Mouse (Mus musculus): ENCODE data around the gene Gpha2. TPM values are rescaled to one million over a fixed set of nuclear protein-coding genes. Genes with fewer than 3 reads are reported as not detected.

Gpha2 gene
- polyA plus RNA-seq, 1 experiment = 0.22 TPM

DNA sequence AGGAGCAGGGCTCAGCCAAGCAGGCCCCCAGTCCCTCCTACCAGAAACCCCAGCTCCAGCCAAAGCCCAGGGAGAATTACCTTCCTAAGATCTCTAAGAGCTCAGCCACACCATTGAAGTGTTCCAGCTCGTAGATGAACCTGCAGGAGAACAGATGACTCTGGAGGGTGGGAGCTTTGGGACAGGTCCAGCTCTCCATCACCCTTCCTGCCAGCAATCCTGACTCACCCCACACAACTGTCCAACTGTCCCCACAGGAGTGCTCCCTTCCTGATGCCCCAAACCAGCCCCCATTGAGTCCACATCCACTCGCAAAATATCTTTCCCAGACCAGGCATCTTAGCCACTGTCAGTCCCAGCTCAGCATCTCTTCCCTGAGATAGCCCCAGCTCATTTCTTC, 4.9 kb downstream of the Gpha2 start:
- no peak for DNase-seq (ENCODE audit: low read depth)
- TF ChIP-seq POLR2A (IDR thresholded peaks at IDR 0.05; ENCODE audit: borderline replicate concordance, extremely low read depth, insufficient read depth, insufficient read length, poor library complexity, severe bottlenecking) (no peak), CTCF (IDR thresholded peaks at IDR 0.05; ENCODE audit: borderline replicate concordance, extremely low read depth, insufficient read depth, insufficient read length) (no peak)

DNA sequence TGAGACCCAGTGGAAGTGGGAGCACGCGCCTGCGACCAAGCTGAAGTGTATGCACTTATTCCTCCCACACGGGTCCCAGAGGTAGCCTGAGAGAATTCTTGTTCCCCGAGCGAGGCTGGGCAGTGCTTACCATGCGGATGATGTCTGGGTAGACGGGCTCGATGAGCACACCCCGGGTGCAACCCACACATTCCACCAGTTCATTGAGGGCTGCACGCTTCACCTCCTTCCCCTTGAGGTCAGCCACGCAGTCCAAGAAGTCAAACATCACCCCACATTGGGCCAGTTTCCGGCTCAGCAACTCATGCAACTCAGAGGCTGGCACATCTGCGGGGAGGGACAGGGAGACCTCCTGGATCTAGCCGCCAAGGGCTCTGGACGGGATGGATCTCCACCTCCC, 7.5 kb downstream of the Gpha2 start:
- DNase-seq (ENCODE audit: low read depth) = no peak
- no peak for TF ChIP-seq POLR2A (IDR thresholded peaks at IDR 0.05; ENCODE audit: borderline replicate concordance, extremely low read depth, insufficient read depth, insufficient read length, poor library complexity, severe bottlenecking)
- TF ChIP-seq CTCF (IDR thresholded peaks at IDR 0.05; ENCODE audit: borderline replicate concordance, extremely low read depth, insufficient read depth, insufficient read length) = no peak

DNA sequence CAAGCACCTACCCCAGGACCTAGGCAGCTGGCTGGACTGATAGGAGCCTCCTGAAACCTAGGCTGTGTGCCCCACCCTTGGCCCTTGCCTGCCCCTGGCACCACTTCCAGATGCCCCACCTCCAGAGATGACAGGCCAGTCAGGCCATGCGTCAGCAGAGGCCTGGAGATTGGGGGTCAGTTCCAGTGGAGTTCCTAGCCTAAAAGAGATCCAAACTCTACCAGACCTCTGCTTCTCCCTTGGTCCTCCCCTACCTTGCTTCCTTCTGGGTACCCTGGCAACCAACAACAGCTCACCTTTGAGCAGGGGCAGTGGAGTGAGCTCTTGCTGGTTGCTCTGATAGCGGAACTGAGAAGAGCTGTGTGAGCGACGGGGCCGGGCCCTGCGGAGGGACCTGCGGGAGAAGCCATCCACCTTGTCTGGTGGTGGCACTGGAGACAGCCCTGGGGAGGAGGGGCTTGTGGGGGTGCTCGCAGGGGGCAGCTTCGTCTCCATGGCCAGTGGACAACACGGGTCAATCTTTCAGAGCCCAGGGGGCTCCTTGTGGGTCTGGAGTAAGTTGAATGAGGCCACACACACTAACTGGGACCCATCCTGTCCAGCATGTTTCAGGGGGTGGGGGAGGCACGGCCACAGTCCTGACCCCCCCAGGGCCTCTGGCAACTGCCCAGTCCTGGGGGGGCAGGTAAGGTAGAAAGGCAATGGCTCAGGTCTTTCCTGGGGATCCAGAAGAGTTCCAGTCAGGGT, 8.3 kb downstream of the Gpha2 start:
- TF ChIP-seq CTCF (IDR thresholded peaks at IDR 0.05; ENCODE audit: borderline replicate concordance, extremely low read depth, insufficient read depth, insufficient read length) = no peak
- TF ChIP-seq POLR2A (IDR thresholded peaks at IDR 0.05; ENCODE audit: borderline replicate concordance, extremely low read depth, insufficient read depth, insufficient read length, poor library complexity, severe bottlenecking) = no peak
- no peak for DNase-seq (ENCODE audit: low read depth)

DNA sequence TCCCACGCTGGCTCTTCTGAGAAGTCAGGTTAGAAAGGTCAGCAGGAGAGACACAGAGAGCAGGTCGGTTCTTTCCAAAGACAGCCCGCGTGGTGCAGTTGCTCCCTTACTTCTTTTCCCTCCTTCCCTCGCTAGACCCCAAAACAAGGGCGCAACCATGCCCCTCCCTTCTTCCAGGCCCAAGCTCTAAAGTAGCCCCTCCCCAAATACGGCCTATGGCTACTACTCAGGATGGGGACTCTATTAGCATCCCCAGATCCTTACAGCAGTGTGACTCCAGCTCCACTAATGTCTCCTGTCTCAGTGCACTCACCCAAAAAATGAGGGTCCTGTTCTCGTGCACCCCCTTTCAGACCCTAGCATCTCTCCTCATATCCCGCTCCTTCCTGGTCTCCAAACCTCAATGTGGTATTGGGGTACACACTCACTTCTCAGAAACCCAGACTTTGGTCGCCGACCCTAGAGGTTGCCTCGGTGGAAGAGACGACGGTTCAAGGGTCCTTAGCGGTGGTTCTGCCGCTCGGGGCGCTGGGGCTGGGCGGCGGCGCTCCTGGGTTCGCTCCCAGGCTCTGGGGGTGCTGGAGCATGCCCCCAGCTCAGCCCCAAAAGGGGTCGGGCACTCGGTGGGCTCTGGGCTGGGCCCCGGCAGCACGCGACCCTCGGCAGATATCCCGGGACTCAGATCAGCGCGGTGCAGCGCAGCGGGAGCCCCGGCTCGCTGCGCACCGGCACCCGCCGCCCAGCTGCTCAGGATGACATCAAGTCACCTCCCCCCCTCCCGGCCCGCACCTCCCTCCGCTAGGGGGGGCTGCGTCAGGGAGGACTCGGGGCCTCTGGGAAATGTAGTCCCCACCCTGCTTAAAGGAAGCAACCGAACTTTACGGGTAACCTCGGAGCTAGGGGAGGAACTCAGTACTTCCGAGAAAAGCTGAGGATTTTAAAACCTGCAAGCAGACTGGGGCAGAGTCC, 9.2 kb downstream of the Gpha2 start, which contains the start of gene Ppp2r5b:
TSS of gene Ppp2r5b (minus strand) at position 789 of the 969 bp plus-strand sequence.
- DNase-seq (ENCODE audit: low read depth) = peak; percentile 97
- TF ChIP-seq CTCF (IDR thresholded peaks at IDR 0.05; ENCODE audit: borderline replicate concordance, extremely low read depth, insufficient read depth, insufficient read length) (peak; percentile 21; the same call in 1 of the 2 replicates), POLR2A (IDR thresholded peaks at IDR 0.05; ENCODE audit: borderline replicate concordance, extremely low read depth, insufficient read depth, insufficient read length, poor library complexity, severe bottlenecking) (peak; percentile 86)

DNA sequence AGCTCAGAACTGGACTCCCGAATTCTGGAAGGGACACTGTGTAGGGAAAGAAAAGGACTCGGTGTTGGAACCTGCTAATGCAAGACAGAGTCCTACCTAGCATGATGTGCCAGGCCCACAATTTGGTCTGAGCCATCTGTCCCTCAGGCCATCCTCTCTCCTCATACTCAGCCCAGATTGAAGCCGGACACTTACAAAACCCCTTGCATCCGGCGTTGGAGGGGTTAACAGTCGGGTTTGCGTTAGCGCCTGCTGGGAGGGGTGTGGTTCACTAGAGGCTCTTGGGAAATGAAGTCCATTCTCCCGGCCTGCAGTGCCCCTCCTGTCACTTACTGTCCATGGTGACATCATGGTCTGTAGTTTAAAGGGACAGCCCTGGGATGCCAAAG, 9.9 kb downstream of the Gpha2 start:
- TF ChIP-seq POLR2A (IDR thresholded peaks at IDR 0.05; ENCODE audit: borderline replicate concordance, extremely low read depth, insufficient read depth, insufficient read length, poor library complexity, severe bottlenecking) = no peak
- no peak for TF ChIP-seq CTCF (IDR thresholded peaks at IDR 0.05; ENCODE audit: borderline replicate concordance, extremely low read depth, insufficient read depth, insufficient read length)
- DNase-seq (ENCODE audit: low read depth) = peak; percentile 98

DNA sequence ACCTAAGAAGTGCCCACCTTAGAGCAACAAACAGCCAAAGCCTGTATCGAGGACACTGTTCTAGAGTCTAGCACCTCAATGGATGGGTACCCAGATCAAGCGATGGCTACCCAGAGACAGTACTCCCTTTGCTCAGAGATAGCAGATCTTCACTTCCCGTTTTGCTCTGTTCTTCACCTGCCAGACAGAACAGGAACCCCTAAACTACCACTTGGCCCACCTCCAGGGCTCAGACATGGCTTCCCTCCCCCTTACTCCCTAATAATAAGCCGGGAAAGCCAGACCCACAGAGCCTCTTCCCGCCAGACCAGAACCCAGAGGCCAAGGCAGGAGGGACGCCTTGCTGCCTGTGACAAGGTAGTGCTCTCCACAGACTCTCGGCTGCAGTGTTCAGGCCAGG, 10.7 kb downstream of the Gpha2 start:
- no peak for DNase-seq (ENCODE audit: low read depth)
- no peak for TF ChIP-seq CTCF (IDR thresholded peaks at IDR 0.05; ENCODE audit: borderline replicate concordance, extremely low read depth, insufficient read depth, insufficient read length)
- TF ChIP-seq POLR2A (IDR thresholded peaks at IDR 0.05; ENCODE audit: borderline replicate concordance, extremely low read depth, insufficient read depth, insufficient read length, poor library complexity, severe bottlenecking) = no peak

DNA sequence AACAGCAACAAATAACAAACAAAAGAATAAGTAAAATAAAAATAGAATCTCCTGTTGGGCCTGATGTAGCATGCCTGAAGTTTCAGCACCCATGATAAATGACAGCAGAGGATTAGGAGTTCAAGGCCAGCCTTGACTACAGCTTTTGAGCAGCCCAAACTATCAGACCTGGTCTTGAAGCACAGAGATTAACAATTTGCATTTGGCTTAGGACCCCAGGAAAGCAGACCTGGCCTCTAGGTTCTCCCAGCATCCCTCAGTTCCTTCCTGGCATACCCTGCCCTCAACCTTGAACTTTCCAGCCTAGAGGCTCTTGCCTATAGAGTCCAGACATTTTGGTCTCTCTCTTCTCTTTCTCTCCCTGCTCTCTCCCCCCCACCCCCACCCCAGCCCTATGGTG, 12.6 kb downstream of the Gpha2 start:
- TF ChIP-seq CTCF (IDR thresholded peaks at IDR 0.05; ENCODE audit: borderline replicate concordance, extremely low read depth, insufficient read depth, insufficient read length) (no peak), POLR2A (IDR thresholded peaks at IDR 0.05; ENCODE audit: borderline replicate concordance, extremely low read depth, insufficient read depth, insufficient read length, poor library complexity, severe bottlenecking) (no peak)

DNA sequence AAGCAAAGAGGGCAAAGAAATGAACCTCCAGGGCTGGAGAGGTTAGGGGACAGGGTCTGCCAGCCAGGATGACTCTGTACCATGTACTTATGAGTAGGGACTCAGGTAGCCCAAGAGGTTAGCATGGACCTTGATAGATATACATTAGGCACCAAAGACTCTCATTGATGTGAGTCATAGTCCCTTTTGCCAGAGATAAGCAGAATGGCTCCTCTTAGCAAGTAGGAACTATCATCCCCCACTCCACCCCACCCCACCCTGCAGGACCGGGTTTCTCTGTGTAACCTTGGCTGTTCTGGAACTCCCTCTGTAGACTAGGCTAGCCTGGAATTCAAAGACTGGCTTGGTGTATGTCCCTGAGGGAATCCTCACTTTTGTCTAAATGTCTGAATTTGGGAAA, 14.0 kb downstream of the Gpha2 start:
- no peak for TF ChIP-seq POLR2A (IDR thresholded peaks at IDR 0.05; ENCODE audit: borderline replicate concordance, extremely low read depth, insufficient read depth, insufficient read length, poor library complexity, severe bottlenecking)
- no peak for TF ChIP-seq CTCF (IDR thresholded peaks at IDR 0.05; ENCODE audit: borderline replicate concordance, extremely low read depth, insufficient read depth, insufficient read length)
- DNase-seq (ENCODE audit: low read depth) = no peak

More for the DNA sequence above, 12.6 kb downstream of the Gpha2 start:
- no peak for DNase-seq (ENCODE audit: low read depth)

DNA sequence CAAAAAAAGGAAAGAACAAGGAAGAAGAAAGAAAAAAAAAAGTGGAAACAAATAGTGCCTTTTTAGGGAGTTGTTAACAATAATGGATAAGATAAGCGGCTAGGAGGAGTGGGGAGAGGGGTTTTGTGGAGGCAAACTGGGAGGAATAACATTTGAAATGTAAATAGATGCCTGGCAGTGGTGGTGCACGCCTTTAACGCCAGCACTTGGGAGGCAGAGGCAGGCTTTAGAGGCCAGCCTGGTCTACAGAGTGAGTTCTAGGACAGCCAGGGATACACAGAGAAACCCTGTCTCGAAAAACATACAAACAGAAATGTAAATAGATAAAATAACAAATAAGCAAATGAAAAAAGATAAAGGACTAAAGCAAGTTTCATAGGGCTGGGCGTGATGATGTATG, 14.5 kb downstream of the Gpha2 start:
- TF ChIP-seq POLR2A (IDR thresholded peaks at IDR 0.05; ENCODE audit: borderline replicate concordance, extremely low read depth, insufficient read depth, insufficient read length, poor library complexity, severe bottlenecking) (no peak), CTCF (IDR thresholded peaks at IDR 0.05; ENCODE audit: borderline replicate concordance, extremely low read depth, insufficient read depth, insufficient read length) (no peak)
- no peak for DNase-seq (ENCODE audit: low read depth)

DNA sequence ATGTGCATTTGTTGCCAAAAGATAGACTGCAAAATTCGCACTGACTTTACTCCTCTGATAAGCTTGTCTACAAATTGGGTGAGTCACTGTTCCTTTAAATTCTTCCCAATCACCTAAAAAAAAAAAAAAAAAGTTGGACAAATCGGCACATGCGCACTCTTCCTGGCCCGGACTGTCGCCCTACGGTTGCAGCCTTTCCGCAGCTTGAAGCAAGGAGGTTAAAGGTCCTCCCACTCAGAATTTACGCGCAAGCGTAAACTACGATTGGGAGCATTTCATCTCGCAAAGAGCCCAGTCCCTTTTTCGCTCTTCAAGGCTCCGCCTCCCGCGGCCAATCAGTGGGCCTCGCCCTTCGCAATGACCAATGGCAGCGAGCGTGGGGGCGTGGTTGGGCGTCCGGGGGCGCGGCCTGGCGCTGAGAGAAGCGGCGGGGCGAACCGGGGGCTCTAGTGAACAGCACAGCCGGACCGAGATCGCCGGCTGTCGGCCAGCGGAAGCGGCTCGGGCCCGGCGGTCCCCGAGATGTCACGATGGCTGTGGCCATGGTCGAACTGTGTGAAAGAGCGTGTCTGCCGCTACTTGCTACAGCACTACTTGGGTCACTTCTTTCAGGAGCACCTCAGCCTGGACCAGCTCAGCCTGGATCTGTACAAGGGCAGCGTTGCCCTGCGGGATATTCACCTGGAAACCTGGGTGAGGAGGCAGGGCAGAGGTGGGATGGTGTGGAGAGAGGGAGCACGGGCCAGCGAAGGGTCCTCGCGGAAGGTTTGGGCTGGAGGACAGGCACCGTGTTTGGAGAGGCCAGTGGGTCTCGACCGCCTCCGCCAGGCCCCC, 15.3 kb downstream of the Gpha2 start, which contains the start of gene Atg2a:
TSS of gene Atg2a (plus strand) at position 395 of the 834 bp plus-strand sequence.
- TF ChIP-seq CTCF (IDR thresholded peaks at IDR 0.05; ENCODE audit: borderline replicate concordance, extremely low read depth, insufficient read depth, insufficient read length) (no peak), POLR2A (IDR thresholded peaks at IDR 0.05; ENCODE audit: borderline replicate concordance, extremely low read depth, insufficient read depth, insufficient read length, poor library complexity, severe bottlenecking) (peak; percentile 55; the same call in 1 of the 2 replicates)

More for the DNA sequence above, 15.3 kb downstream of the Gpha2 start, which contains the start of gene Atg2a:
- DNase-seq (ENCODE audit: low read depth) = peak; percentile 100

Measured in brain, embryonic 14.5 days (tissue).